Mouse (Mus musculus) midbrain, embryonic 16.5 days (tissue): ENCODE data around the gene Snx17. TPM values are rescaled to one million over a fixed set of nuclear protein-coding genes. Genes with fewer than 3 reads are reported as not detected.

Experiments used
- ATAC-seq: fragments of 200-750 bp; cut with Nextera tagmentation; 2 replicates; pipeline ENCODE4 v1.8.0; 2017; ENCODE audit warnings: moderate TSS enrichment
- H3K27ac ChIP-seq: fragments of 300-500 bp; sonication (generic); 2 replicates; pipeline ENCODE4 v1.5.1; 2014; ENCODE audit warnings: mild to moderate bottlenecking, low read length, mixed read lengths
- H3K27me3 ChIP-seq: fragments of 300-500 bp; sonication (generic); 2 replicates; pipeline ENCODE4 v1.6.1; 2014; ENCODE audit warnings: low read depth, low read length, mixed read lengths; ENCODE audit not compliant: control insufficient read depth, insufficient read depth
- H3K36me3 ChIP-seq: fragments of 300-500 bp; sonication (generic); 2 replicates; pipeline ENCODE4 v1.6.1; 2014; ENCODE audit warnings: mild to moderate bottlenecking, low read length, moderate library complexity, mixed read lengths; ENCODE audit not compliant: control insufficient read depth, insufficient read depth
- H3K4me1 ChIP-seq: fragments of 300-500 bp; sonication (generic); 2 replicates; pipeline ENCODE4 v1.6.1; 2014; ENCODE audit warnings: mild to moderate bottlenecking, low read length, mixed read lengths; ENCODE audit not compliant: control insufficient read depth, insufficient read depth
- H3K4me2 ChIP-seq: fragments of 300-500 bp; sonication (generic); 2 replicates; pipeline ENCODE4 v1.6.1; 2014; ENCODE audit warnings: mild to moderate bottlenecking, low read length, mixed read lengths
- H3K4me3 ChIP-seq: fragments of 300-500 bp; sonication (generic); 2 replicates; pipeline ENCODE4 v1.5.1; 2014; ENCODE audit warnings: low read depth, mild to moderate bottlenecking, low read length, moderate library complexity, mixed read lengths
- H3K9ac ChIP-seq: fragments of 300-500 bp; sonication (generic); 2 replicates; pipeline ENCODE4 v1.6.1; 2014; ENCODE audit warnings: low read depth, low read length, mixed read lengths
- H3K9me3 ChIP-seq: fragments of 300-500 bp; sonication (generic); replicated peaks from 2 replicates; pipeline ENCODE4 v1.6.1; 2014; ENCODE audit warnings: mild to moderate bottlenecking, low read length, mixed read lengths; ENCODE audit not compliant: control insufficient read depth, poor library complexity, severe bottlenecking
- WGBS: fragments of 180-500 bp; shearing (Covaris S2); extraction: QIAGEN DNeasy Blood & Tissue Kit; methylation state at CpG from one replicate; pipeline ENCODE4 v1.1.7; 2014; 5-methylcytosine and 5-hydroxymethylcytosine counted together
- polyA plus RNA-seq: library from polyadenylated mRNA; unstranded; fragments of >200 nt; fragmentation: Nextera tagmentation; extraction: Ambion mirVana; gene quantifications from 2 replicates; pipeline ENCODE4 v1.2.1, GENCODE M21; 2015

Gene Snx17
- polyA plus RNA-seq, 1 experiment from 2014 or later = 117 TPM

DNA sequence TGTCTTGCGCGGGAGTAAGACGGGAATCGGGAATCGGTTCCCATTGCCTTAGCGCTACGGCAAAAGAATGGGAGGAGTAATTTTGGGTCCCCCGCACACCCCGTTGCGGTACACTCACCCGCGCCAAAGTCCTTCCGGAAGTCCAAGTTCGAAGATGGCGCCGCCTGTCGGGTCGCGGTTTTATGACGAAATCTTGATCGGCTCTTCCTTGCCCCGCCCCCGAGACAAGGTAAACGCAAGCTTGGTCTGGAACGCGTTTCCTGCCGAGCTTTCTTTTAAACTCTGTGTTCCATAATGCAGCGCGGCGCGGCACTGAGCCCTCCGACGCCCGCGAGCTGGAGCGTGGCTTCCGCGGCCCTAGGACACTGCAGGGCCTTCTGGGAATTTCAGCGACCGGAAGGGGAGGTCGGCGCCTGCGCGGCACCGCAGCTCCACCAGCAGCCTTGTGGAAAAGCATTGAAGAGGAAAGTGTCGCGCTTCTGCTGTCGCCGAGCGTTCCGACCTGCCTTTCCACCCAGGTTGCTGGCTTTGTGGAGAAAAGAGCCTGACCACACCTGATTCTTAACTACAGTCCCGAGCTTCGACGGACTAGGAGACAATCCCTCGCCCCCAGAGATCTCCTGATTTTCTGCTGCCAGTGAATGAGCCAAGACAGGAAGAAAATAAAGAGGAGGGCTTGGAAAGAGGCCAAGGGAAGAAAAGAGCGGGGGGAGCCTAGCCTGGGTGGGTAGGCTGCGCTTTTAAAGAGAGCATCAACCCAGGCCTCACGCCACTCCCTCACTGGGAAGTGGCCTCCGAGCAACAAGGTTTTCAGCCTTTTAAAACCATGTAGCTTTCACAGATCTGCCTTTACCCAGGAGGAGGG lies 13.0 kb upstream of the Snx17 start, which contains the start of the genes Gm29609 and Gtf3c2:
TSS of gene Gm29609 (minus strand) at position 146 of the 865 bp plus-strand sequence.
TSS of gene Gtf3c2 (minus strand) at position 379 of the 865 bp plus-strand sequence.
- Histone ChIP-seq H3K4me3 (peak within 1 kb of the TSS; percentile 87), H3K27me3 (no peaks in the 10 kb centered on the region), H3K36me3 (no peaks in the 10 kb centered on the region), H3K27ac (peak within 1 kb of the TSS; percentile 96), H3K9me3 (no peaks in the 10 kb centered on the region), H3K4me2 (peak within 1 kb of the TSS; percentile 93), H3K9ac (peak within 1 kb of the TSS; percentile 82), H3K4me1 (peaks cover 9% of the 10 kb centered on the region)
- peak; percentile 99 for ATAC-seq
- under 1% methylated on average over 59 of the region's 59 CpGs for WGBS

DNA sequence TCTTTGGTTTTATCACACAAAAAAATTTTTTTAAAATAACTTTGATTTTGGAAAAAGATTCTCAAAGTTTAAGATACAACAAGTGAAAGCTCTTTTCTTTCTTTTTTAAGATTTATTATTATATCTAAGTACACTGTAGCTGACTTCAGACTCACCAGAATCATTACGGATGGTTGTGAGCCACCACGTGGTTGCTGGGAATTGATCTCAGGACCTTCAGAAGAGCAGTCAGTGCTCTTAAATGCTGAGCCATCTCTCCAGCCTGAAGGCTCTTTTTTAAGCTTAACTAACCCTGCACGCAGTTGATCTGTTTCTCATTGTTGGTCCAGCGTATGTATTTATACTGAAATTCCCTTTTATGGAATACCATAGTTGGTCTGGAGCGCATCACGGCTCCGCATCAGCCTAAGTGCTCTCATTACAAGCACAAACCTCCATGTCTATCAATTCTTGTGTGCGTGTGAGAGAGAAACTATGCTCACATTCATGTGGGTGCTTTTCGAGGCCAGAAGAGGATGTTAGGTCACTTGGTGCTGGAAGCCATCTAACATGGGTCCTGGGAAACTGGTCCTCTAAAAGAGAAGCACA lies 11.8 kb upstream of the Snx17 start:
- no peak overlapping the region for H3K4me3 ChIP-seq
- peaks cover 9% of the 10 kb centered on the region for H3K4me1 ChIP-seq
- H3K36me3 ChIP-seq = no peaks in the 10 kb centered on the region
- H3K4me2 ChIP-seq = no peak overlapping the region
- H3K9me3 ChIP-seq = no peaks in the 10 kb centered on the region
- H3K27me3 ChIP-seq = no peaks in the 10 kb centered on the region
- WGBS = 95% methylated on average over 9 of the region's 9 CpGs
- no peak for ATAC-seq
- no peak overlapping the region for H3K27ac ChIP-seq
- no peak overlapping the region for H3K9ac ChIP-seq

DNA sequence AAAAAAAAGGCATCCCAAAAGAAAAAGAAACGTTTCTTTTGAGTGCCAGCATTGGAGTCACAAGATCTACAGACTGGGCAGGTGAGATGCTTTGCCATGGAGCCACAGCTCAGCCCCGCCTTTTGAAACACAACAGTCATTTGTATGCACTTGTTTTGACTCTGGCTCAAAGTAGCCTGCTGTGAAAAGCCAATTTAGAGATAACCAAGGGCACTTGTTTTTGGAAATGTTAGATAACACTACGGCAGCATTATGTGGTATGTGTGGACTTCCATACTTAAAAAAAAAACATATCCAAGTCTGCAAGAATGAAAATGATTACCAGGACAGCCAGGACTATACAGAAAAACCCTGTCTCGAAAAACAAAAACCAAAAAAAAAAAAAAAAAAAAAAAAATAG lies 9.3 kb upstream of the Snx17 start:
- no peak overlapping the region for H3K4me2 ChIP-seq
- no peak overlapping the region for H3K4me3 ChIP-seq
- ATAC-seq = no peak
- H3K27me3 ChIP-seq = no peaks in the 10 kb centered on the region
- peaks cover 8% of the 10 kb centered on the region for H3K4me1 ChIP-seq
- no peak overlapping the region for H3K9ac ChIP-seq
- H3K27ac ChIP-seq = no peak overlapping the region
- no peaks in the 10 kb centered on the region for H3K9me3 ChIP-seq
- peaks cover 13% of the 10 kb centered on the region for H3K36me3 ChIP-seq
- WGBS = 67% methylated on average over 4 of the region's 4 CpGs

DNA sequence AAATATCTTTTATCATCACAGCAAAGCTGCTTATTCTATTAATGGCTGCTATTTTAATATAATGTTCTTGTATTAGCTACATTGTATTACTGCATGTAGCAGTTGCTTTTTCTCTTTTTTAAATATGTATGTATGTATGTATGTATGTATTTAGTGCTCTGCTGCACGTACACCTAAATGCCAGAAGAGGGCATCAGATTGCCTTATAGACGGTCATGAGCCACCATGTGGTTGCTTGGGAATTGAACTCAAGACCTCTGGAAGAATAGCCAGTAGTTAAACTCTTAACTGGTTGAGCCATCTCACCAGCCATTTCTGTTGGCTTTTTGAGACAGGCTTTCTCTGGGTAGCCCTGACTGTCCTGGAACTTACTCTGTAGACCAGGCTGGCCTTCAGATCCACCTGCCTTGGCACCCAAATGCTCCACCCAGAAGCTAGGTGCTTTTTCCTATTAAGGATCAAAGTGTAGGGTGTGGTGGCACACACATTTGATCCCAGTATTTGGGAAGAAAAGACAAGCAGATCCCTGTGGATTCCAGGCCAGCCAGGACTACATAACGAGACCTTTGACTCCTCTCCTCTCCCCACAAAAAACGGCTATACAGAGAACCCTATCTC lies 4.7 kb upstream of the Snx17 start:
- Histone ChIP-seq H3K9ac (no peak overlapping the region), H3K27ac (no peak overlapping the region), H3K4me2 (no peak overlapping the region), H3K4me1 (peaks cover 12% of the 10 kb centered on the region), H3K9me3 (no peaks in the 10 kb centered on the region), H3K36me3 (peaks cover 30% of the 10 kb centered on the region), H3K4me3 (no peak overlapping the region), H3K27me3 (no peaks in the 10 kb centered on the region)
- ATAC-seq = no peak
- 75% methylated on average over 4 of the region's 4 CpGs for WGBS

DNA sequence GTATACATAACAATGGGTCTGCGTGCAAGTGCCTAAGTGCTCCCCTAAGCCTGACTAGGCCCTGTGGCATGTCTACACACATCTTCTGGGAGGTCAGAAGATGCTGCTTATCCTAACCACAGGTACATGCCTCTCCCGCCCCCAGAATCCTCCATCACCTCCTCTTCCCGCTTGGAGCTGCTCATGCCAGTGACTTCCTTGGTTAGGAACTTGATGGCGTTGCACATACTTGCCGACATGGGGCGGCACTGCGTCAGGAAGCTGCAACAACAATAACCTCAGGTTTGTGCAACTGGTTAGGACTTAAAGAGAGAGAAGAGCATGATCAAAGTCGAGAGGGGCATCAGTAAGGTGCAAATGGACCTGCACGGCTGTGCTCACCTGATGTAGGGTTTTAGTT lies 2.8 kb upstream of the Snx17 start:
- Histone ChIP-seq H3K4me1 (peaks cover 20% of the 10 kb centered on the region), H3K4me2 (no peak overlapping the region), H3K4me3 (no peak overlapping the region), H3K27ac (no peak overlapping the region), H3K36me3 (peaks cover 33% of the 10 kb centered on the region), H3K9ac (no peak overlapping the region), H3K9me3 (no peaks in the 10 kb centered on the region), H3K27me3 (no peaks in the 10 kb centered on the region)
- no peak for ATAC-seq
- WGBS = 90% methylated on average over 9 of the region's 9 CpGs

DNA sequence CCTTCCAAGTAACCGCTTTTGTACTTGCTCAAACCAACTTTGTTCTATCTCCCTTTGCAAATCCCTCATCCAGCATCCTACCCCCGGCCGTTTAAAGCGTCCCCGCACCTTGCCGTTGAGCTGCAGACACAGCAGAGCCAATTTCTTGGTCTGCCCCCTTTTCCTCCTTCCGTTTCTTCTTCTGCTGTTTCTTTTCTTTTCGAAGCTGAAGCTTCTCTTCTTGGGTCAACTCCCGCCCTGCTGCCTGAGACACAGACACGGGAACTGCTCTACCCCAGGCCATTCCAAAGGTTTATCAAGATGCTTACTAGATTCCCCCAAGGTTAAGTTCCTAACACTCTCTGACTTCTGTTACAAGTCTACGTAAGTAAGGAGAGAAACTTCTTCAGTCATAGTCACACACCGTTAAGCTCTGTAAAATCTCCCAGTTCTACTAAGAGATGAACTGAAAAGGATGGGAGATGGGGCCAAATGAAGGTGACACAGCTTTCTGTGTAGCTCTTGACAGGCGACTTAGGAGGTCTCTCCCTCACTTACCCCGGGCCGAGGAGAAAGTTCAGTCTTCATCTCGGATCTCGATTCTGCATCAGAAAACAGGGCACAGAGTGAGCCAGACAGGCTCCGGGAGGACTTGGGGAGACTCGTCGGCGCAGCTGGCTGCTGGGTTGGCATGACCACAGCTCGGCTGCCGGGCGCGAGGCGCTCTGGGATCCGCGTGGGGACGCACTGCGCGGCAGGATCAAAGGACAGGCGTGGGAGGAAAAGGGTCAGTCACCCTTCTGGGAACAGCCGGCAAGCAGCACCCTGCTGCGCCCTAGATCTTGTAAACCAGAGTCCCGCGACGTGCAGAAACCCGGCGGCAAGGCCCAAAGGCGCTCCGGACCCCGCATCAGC lies 735 bp upstream of the Snx17 start:
- Histone ChIP-seq H3K4me3 (peak overlapping the region; percentile 77), H3K9me3 (no peaks in the 10 kb centered on the region), H3K27me3 (no peaks in the 10 kb centered on the region), H3K9ac (peak overlapping the region; percentile 77), H3K36me3 (peaks cover 49% of the 10 kb centered on the region), H3K4me1 (peaks cover 20% of the 10 kb centered on the region), H3K4me2 (peak overlapping the region; percentile 68), H3K27ac (peak overlapping the region; percentile 81)
- peak; percentile 72 for ATAC-seq
- WGBS = 15% methylated on average over 42 of the region's 42 CpGs

DNA sequence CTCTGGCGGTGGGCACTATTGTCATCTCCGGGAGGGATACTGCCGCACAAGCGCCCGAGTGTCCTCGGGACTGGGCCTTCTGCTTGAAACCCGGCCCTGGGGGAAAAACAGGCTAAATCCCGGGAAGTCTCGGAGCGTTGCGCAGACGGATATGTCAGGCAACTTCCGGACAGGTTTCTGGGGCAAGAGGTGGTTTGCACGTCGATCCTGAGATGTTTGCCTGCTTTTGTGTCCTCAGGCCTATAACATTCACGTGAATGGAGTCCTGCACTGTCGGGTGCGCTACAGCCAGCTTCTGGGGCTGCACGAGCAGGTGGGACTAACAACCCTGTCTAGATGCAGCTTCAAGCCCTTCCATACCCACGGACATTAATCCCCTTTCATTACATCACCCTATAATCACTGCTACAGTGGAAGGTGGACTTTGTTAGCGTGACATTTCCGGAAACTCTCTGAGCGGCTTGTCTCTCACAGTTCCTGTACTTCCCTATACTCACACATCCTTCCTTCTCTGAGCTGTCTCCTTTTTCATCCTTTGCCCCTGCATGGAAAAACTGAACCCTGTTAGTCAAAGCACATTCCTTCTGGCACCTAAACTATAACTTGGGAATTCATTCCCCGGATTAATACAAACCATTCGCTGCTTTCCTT lies 729 bp downstream of the Snx17 start:
- peak overlapping the region; percentile 77 for H3K4me3 ChIP-seq
- H3K9ac ChIP-seq = peak overlapping the region; percentile 91
- no peak for ATAC-seq
- H3K4me2 ChIP-seq = peak overlapping the region; percentile 96
- H3K9me3 ChIP-seq = no peaks in the 10 kb centered on the region
- peaks cover 53% of the 10 kb centered on the region for H3K36me3 ChIP-seq
- peak overlapping the region; percentile 85 for H3K27ac ChIP-seq
- 11% methylated on average over 25 of the region's 25 CpGs for WGBS
- H3K27me3 ChIP-seq = no peaks in the 10 kb centered on the region
- peaks cover 20% of the 10 kb centered on the region for H3K4me1 ChIP-seq
